Mouse (Mus musculus): Measurements from ENCODE around the gene Gid4. TPM values are rescaled to one million over a fixed set of nuclear protein-coding genes. Genes with fewer than 3 reads are reported as not detected.
"Not testable (repeated sequence)": the region's sequence is repeated elsewhere in the genome, so short reads cannot be mapped to it uniquely, and the experiment has no call there.

The Gid4 gene
- total RNA-seq, 2 experiments from 2014 or later = 41.2 to 48.6 TPM

GRCm38 (mm10) chr11:60427628-60428027, 10.7 kb downstream of the Gid4 start:
- no peak for DNase-seq

DNA sequence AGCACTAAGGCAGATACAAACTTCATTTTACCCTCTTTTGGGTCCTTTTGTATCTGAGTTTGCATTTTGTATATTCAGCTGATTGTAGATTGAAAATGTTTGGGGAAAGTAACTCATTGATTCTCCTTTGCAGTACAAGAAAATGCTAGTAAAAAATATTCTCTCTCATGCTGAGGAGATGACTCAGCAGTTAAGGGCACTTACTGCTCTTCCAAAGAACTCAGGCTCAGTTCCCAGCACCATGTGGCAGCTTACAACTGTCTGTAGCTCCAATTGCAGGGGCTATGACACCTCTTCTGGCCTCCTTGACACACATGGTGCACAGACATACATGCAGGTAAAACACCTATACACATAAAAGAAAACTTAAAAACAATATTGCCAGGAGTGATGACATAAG, 16.6 kb downstream of the Gid4 start:
- DNase-seq = no peak

DNA sequence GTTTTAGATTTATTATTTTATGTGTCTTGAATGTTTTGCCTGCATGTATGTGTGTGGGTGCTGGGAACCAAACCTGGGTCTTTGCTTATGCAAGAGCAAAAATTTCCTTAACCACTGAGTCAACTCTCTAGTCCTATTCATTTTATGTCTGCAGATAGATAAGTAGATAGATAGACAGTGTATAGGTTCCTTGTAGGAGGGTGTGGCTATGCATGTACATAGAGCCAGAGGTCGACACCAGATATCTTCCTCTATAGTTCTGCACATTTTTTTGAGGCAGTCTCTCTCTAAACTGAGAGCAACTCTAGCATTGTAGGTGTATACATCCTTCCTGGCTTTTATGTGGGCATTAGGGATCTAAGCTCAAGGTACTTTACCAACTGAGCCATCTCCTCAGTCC, 18.2 kb downstream of the Gid4 start:
- DNase-seq = no peak

DNA sequence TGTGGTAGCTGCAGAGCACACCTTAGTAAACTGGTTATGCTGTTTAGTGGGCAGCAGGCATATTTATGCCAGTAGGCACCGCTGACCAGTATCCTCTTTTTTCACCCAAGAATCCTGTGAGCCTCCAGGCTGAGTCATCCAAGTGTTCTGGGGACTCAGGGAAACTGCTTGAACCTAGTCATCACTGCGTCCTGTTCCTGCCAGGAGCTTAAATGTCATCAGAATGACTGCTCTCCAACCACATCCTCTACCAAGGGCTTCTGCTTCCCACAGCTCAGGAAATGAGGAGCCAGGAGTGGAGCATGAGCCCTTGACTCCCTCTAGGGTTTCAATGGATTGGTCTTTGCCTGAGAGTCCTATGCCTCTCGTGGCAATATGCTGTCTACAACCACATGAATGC, 19.7 kb downstream of the Gid4 start:
- DNase-seq = no peak

DNA sequence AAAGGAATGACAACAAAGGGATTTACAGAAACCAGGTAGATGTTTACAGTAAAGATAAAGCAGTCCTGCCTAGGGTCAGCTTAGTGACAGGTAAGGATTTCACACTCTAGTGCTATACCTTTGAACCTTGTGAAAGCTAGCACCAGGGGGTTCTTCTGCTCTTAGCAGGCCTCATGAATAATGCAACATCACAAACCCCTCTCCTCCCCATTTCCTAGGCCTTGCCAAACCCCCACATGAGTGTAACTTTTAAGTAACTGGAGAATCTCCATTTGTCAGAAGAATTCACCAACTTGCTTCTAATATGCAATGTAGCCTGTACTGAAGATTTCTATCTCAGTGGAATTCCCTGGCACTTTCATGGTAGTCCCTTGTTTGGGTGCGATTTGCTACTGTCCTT, 22.7 kb downstream of the Gid4 start:
- DNase-seq = not testable (repeated sequence)

GRCm38 (mm10) chr11:60440176-60440575, 23.2 kb downstream of the Gid4 start:
- DNase-seq = no peak

DNA sequence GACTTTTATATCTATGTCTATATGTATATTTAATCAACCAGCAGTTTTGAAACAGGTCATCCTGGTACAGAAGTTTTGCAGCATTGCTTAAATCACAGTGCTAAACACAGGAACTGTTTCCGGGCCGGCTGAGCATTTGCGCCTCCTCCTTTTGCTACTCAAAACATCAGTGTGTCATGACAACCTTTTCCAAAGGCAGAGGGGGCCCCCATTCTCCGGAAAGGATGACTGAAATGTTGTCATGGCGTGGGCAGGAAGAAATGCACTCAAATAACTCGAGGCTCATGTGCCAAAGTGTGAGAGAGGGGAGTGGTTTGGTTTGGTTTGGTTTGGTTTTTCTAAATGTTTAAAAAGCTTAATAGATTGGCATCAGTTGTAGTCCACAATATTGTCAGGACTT, 26.0 kb downstream of the Gid4 start:
- DNase-seq = no peak

DNA sequence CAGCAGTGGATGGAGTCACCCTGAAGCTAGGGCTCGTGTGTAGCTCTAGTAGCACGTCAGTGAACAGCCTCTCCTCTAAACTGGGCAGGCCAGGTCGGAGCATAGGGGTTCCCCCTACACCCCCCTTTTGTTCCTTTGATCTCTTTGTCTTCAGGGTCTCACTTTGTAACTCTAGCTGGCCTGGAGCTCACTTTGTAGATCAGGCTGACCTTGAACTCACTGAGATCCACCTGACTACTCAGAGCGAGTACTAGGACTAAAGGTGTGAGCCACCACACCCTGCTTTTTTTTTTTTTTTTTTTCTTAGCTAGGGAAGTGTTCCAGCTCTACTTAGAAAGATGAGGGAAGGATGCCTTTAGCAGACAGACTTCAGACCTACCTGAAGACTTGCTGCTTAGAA, 27.1 kb downstream of the Gid4 start:
- no peak for DNase-seq

DNA sequence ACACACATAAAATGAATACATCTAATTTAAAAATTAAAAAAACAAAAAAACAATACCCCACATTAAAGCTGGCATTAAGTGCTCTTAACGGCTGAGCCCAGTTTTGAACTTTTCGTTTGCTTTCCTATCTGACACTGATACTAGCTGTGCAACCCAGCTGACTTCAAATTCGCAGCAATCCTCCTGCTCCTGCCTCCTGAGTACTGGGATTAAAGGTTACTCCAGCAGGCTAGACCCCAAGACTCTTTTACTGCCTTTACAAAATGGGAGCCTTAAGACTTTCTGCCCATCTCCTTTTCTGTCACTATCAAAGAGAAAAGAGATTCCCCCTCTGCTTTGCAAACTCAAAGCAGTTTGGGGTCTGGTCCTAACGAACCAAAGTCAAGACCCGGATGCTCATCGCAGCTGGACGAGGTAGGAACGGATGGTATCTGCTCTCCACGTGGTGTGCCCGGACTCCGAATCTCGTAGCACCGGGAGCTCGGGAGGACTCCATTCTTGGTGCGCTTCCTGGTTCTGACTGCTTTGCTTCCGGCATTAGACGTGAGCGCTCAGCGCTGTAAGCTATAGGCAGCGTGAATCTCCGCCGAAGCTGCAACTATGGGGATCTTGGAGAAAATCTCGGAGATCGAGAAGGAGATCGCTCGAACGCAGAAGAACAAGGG, 37.3 kb downstream of the Gid4 start, which contains the start of gene Drg2:
Gene Drg2, plus strand, starts transcription at position 512 of the 665 bp plus-strand sequence.
- peak; percentile 89 to 95 for DNase-seq

DNA sequence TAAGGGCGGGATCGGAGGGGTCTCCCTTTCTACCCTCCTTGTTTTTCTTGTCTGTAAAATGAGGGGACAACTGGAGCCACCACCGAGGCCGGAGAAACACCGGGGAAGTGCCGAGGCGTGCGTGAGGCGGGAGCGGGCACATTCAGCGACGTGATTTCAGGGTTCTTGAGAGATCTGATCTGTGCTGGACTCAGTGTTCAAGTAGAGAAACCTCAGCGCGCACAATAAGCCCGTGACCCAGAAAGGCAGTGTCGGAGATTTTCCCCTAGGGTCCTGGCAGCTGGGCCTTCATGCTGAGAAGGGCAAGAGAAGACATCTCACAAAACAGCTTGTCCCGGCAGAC, 37.8 kb downstream of the Gid4 start:
- no peak for DNase-seq

GRCm38 (mm10) chr11:60457973-60458372, 41.0 kb downstream of the Gid4 start:
- no peak for DNase-seq

GRCm38 (mm10) chr11:60465943-60466380, 49.0 kb downstream of the Gid4 start:
- DNase-seq = peak; percentile 7 to 35

- no peak for DNase-seq
Measured at GRCm38 (mm10) chr11:60469039-60469438, 52.1 kb downstream of the Gid4 start, which contains the start of gene Myo15. Gene Myo15 (plus strand): TSS chr11:60469339.

GRCm38 (mm10) chr11:60470743-60471142, 53.8 kb downstream of the Gid4 start:
- no peak for DNase-seq

GRCm38 (mm10) chr11:60474534-60474933, 57.6 kb downstream of the Gid4 start:
- DNase-seq = no peak

- DNase-seq = no peak
Measured at GRCm38 (mm10) chr11:60475668-60476362, 58.9 kb downstream of the Gid4 start.

DNA sequence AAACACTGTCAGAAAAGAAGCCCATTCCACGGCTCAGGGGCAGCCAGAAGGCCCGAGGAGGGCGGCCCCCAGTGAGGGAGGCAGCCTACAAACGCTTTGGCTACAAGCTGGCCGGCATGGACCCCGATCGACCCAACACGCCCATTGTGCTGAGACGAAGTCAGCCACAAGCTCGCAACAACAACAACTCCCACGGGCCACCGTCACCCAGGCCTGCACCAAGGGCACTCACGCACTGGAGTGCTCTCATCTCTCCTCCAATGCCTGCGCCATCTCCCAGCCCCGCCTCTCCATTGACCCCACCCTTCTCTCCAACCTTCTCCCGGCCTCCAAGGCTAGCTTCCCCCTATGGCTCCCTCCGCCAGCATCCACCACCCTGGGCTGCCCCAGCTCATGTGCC, 61.2 kb downstream of the Gid4 start:
- DNase-seq = no peak

DNA sequence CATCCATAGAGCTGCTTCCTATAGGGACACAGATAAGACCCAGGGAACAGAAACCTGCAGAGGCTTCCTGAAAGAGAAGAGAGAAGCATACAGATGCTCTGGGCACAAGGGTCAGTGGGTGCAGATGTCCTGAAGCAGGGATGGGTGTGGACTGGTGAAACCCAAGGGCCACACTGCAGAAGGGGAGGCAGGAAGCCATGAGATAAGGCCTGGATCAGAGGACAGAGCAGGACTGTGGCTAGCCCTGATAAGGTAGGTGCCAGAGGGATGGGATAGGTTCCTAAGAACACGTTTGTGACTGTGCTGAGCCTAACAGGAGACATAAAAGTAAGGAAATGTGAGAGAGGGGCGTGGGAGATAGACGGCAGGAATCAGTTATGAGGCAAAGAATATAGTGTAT, 69.3 kb downstream of the Gid4 start:
- DNase-seq = no peak

DNA sequence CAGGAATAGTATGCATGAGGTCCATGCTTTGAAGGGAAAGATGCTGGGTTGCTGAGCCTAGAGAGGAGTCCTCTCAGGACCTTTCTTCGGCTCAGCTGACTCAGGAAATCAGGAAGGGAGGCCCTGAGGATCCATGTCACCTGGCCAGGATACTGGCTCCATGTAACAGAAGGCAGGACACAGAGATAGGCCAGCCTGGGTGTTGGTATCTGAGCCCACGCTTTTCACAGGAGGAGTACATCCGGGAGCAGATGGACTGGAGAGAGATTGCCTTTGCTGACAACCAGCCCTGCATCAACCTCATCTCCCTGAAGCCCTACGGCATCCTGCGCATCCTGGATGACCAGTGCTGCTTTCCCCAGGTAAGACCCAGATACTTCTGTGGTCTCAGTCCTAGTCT, 75.8 kb downstream of the Gid4 start:
- no peak for DNase-seq

GRCm38 (mm10) chr11:60495692-60496091, 78.7 kb downstream of the Gid4 start:
- DNase-seq = no peak
